Mouse (Mus musculus): Measurements from ENCODE around the gene Cat. TPM values are rescaled to one million over a fixed set of nuclear protein-coding genes. Genes with fewer than 3 reads are reported as not detected.

Gene Cat
- polyA plus RNA-seq, 1 experiment from 2014 or later = 118 TPM

DNA sequence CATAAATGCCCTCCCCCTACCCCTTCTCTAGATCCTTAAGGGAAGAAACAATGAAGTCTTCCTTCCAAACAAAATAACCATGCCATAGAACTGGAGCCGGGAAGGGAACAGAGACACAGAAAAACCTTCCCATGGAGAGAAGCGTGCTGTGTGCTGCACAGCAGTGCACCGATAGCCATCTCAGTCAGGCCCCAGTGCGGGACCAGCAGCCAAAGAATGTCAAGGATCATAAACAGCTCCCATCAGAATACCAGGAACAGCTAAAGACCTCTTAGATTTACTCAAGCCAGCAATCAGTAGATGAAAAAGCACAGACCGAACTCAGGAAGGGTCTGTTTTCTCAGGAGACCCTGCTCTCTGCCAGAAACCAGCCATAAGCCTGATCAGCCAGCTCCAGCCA is 48.4 kb downstream of the Cat start:
- Histone ChIP-seq H3K36me3 (ENCODE audit: control insufficient read depth, insufficient read depth, low read length) (no peaks in the 10 kb centered on the region), H3K4me2 (ENCODE audit: low read depth, low read length) (no peak overlapping the region), H3K4me3 (replicated peaks; ENCODE audit: low read length) (no peak overlapping the region), H3K9me3 (replicated peaks; ENCODE audit: control insufficient read depth, low read length) (no peaks in the 10 kb centered on the region), H3K27ac (ENCODE audit: low read length) (no peak overlapping the region), H3K27me3 (ENCODE audit: control insufficient read depth, insufficient read depth, low read length) (no peaks in the 10 kb centered on the region), H3K4me1 (ENCODE audit: control insufficient read depth, insufficient read depth, low read length) (peaks cover 9% of the 10 kb centered on the region; the same call in 1 of the 2 replicates), H3K9ac (ENCODE audit: low read length) (no peak overlapping the region)
- no peak for ATAC-seq (ENCODE audit: insufficient read depth, low FRiP score)
- 43% methylated on average over 5 of the region's 5 CpGs for WGBS

DNA sequence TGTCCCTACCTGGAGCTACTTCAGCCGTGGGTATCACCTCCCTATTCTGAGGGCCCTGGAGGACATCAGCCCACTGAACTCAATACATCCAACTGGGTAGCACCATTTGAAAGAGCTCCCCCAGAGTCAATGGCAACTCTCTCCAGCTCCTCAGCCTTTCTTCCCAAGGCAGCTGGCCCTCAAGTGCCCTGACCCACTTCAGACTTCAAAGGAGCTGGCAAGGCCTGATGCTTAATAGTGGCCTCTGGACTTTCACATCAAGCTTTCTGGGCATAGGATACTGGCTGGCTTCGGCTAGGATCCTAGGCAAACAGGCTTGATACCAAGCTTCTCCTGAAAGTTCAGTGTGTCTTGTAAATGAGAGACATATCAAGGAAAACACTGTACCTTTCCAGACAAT is 49.9 kb downstream of the Cat start:
- WGBS = 76% methylated on average over 2 of the region's 2 CpGs
- H3K27me3 ChIP-seq (ENCODE audit: control insufficient read depth, insufficient read depth, low read length) = no peaks in the 10 kb centered on the region
- no peak for ATAC-seq (ENCODE audit: insufficient read depth, low FRiP score)

DNA sequence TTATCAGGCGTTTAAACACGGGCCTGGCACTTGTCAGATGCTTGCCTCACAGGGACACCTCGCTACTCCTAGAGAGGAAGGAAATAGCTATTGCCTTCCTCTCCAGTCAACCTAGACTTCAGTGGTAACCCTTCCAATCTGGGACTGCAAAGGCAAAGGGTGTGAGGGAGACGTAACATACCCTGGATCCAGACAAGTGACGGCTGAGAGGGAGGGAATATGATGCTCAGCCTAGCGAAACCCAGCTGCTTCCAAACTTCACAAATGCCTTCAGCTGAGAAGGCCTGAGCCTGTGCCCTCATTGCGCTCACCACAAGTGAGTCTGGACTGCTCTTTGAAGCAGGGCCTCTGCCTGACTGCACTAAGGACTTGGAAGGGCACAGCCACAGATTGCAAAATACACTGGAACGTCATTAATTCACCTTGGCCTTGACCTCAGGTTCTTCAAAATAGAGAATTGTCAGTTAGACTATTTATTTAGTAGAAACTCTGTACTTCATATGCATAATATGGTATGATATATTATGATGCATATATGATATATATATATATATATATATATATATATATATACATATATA is 52.2 kb downstream of the Cat start:
- no peaks in the 10 kb centered on the region for H3K27me3 ChIP-seq (ENCODE audit: control insufficient read depth, insufficient read depth, low read length)
- no peaks in the 10 kb centered on the region for H3K36me3 ChIP-seq (ENCODE audit: control insufficient read depth, insufficient read depth, low read length)
- no peak overlapping the region for H3K27ac ChIP-seq (ENCODE audit: low read length)
- H3K9ac ChIP-seq (ENCODE audit: low read length) = no peak overlapping the region
- no peak overlapping the region for H3K4me3 ChIP-seq (replicated peaks; ENCODE audit: low read length)
- no peaks in the 10 kb centered on the region for H3K9me3 ChIP-seq (replicated peaks; ENCODE audit: control insufficient read depth, low read length)
- no peak overlapping the region for H3K4me2 ChIP-seq (ENCODE audit: low read depth, low read length)
- 52% methylated on average over 8 of the region's 8 CpGs for WGBS
- ATAC-seq (ENCODE audit: insufficient read depth, low FRiP score) = no peak
- H3K4me1 ChIP-seq (ENCODE audit: control insufficient read depth, insufficient read depth, low read length) = peaks cover 9% of the 10 kb centered on the region; the same call in 1 of the 2 replicates

More for the DNA sequence above, 49.9 kb downstream of the Cat start:
- no peak overlapping the region for H3K4me2 ChIP-seq (ENCODE audit: low read depth, low read length)
- H3K4me1 ChIP-seq (ENCODE audit: control insufficient read depth, insufficient read depth, low read length) = peaks cover 9% of the 10 kb centered on the region; the same call in 1 of the 2 replicates
- H3K4me3 ChIP-seq (replicated peaks; ENCODE audit: low read length) = no peak overlapping the region
- no peaks in the 10 kb centered on the region for H3K9me3 ChIP-seq (replicated peaks; ENCODE audit: control insufficient read depth, low read length)
- no peak overlapping the region for H3K9ac ChIP-seq (ENCODE audit: low read length)
- no peaks in the 10 kb centered on the region for H3K36me3 ChIP-seq (ENCODE audit: control insufficient read depth, insufficient read depth, low read length)
- H3K27ac ChIP-seq (ENCODE audit: low read length) = no peak overlapping the region

GRCm38 (mm10) chr2:103430712-103431111 is 54.2 kb downstream of the Cat start:
- no peak overlapping the region for H3K4me3 ChIP-seq (replicated peaks; ENCODE audit: low read length)
- ATAC-seq (ENCODE audit: insufficient read depth, low FRiP score) = no peak

GRCm38 (mm10) chr2:103428356-103428755 is 56.6 kb downstream of the Cat start:
- H3K9ac ChIP-seq (ENCODE audit: low read length) = no peak overlapping the region
- H3K27me3 ChIP-seq (ENCODE audit: control insufficient read depth, insufficient read depth, low read length) = no peaks in the 10 kb centered on the region
- 68% methylated on average over 3 of the region's 3 CpGs for WGBS
- no peak overlapping the region for H3K4me2 ChIP-seq (ENCODE audit: low read depth, low read length)
- no peaks in the 10 kb centered on the region for H3K36me3 ChIP-seq (ENCODE audit: control insufficient read depth, insufficient read depth, low read length)
- H3K4me3 ChIP-seq (replicated peaks; ENCODE audit: low read length) = no peak overlapping the region
- no peak overlapping the region for H3K27ac ChIP-seq (ENCODE audit: low read length)
- ATAC-seq (ENCODE audit: insufficient read depth, low FRiP score) = no peak
- no peaks in the 10 kb centered on the region for H3K9me3 ChIP-seq (replicated peaks; ENCODE audit: control insufficient read depth, low read length)
- H3K4me1 ChIP-seq (ENCODE audit: control insufficient read depth, insufficient read depth, low read length) = no peaks in the 10 kb centered on the region

More at GRCm38 (mm10) chr2:103430712-103431111, 54.2 kb downstream of the Cat start:
- Histone ChIP-seq H3K4me1 (ENCODE audit: control insufficient read depth, insufficient read depth, low read length) (no peaks in the 10 kb centered on the region), H3K27ac (ENCODE audit: low read length) (no peak overlapping the region), H3K36me3 (ENCODE audit: control insufficient read depth, insufficient read depth, low read length) (no peaks in the 10 kb centered on the region), H3K9me3 (replicated peaks; ENCODE audit: control insufficient read depth, low read length) (no peaks in the 10 kb centered on the region), H3K27me3 (ENCODE audit: control insufficient read depth, insufficient read depth, low read length) (no peaks in the 10 kb centered on the region), H3K4me2 (ENCODE audit: low read depth, low read length) (no peak overlapping the region), H3K9ac (ENCODE audit: low read length) (no peak overlapping the region)
- 55% methylated on average over 1 of the region's 1 CpGs for WGBS

GRCm38 (mm10) chr2:103425456-103426063 is 59.4 kb downstream of the Cat start:
- ATAC-seq (ENCODE audit: insufficient read depth, low FRiP score) = no peak
- H3K4me3 ChIP-seq (replicated peaks; ENCODE audit: low read length) = peak overlapping the region; percentile 2
- H3K4me1 ChIP-seq (ENCODE audit: control insufficient read depth, insufficient read depth, low read length) = no peaks in the 10 kb centered on the region
- H3K27me3 ChIP-seq (ENCODE audit: control insufficient read depth, insufficient read depth, low read length) = no peaks in the 10 kb centered on the region
- no peak overlapping the region for H3K4me2 ChIP-seq (ENCODE audit: low read depth, low read length)
- no peaks in the 10 kb centered on the region for H3K36me3 ChIP-seq (ENCODE audit: control insufficient read depth, insufficient read depth, low read length)
- no peaks in the 10 kb centered on the region for H3K9me3 ChIP-seq (replicated peaks; ENCODE audit: control insufficient read depth, low read length)
- no peak overlapping the region for H3K9ac ChIP-seq (ENCODE audit: low read length)
- no peak overlapping the region for H3K27ac ChIP-seq (ENCODE audit: low read length)
- 58% methylated on average over 11 of the region's 11 CpGs for WGBS

GRCm38 (mm10) chr2:103424349-103425026 is 60.5 kb downstream of the Cat start:
- 24% methylated on average over 12 of the region's 12 CpGs for WGBS
- Histone ChIP-seq H3K9me3 (replicated peaks; ENCODE audit: control insufficient read depth, low read length) (no peaks in the 10 kb centered on the region), H3K27me3 (ENCODE audit: control insufficient read depth, insufficient read depth, low read length) (no peaks in the 10 kb centered on the region), H3K4me1 (ENCODE audit: control insufficient read depth, insufficient read depth, low read length) (no peaks in the 10 kb centered on the region), H3K27ac (ENCODE audit: low read length) (peak overlapping the region; percentile 75), H3K36me3 (ENCODE audit: control insufficient read depth, insufficient read depth, low read length) (no peaks in the 10 kb centered on the region), H3K4me3 (replicated peaks; ENCODE audit: low read length) (peak overlapping the region; percentile 39), H3K9ac (ENCODE audit: low read length) (peak overlapping the region; percentile 64), H3K4me2 (ENCODE audit: low read depth, low read length) (peak overlapping the region; percentile 51)
- no peak; the same call in 1 of the 2 replicates for ATAC-seq (ENCODE audit: insufficient read depth, low FRiP score)

DNA sequence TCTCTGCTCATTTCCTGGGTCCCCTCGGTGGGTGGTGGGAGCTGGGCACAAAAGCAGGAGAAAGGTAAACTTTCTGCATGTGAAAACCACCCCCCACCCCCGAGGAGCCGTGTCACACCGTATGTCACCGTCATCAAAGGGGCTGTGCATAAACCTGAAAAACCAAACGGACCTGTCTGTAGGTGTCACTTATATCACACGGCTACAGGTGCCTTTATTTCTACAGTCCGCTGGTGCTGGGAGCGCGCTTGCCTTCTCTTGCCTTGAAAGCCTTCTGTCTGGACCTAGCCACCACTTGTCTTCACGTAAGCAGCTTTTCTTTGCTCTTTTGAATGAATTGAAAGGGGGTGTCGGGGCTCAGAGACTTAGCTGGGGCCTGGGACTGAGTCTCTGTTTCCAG is 61.1 kb downstream of the Cat start:
- Histone ChIP-seq H3K4me1 (ENCODE audit: control insufficient read depth, insufficient read depth, low read length) (no peaks in the 10 kb centered on the region), H3K9me3 (replicated peaks; ENCODE audit: control insufficient read depth, low read length) (no peaks in the 10 kb centered on the region), H3K4me2 (ENCODE audit: low read depth, low read length) (peak overlapping the region; percentile 51), H3K27me3 (ENCODE audit: control insufficient read depth, insufficient read depth, low read length) (no peaks in the 10 kb centered on the region), H3K36me3 (ENCODE audit: control insufficient read depth, insufficient read depth, low read length) (no peaks in the 10 kb centered on the region), H3K9ac (ENCODE audit: low read length) (peak overlapping the region; percentile 64), H3K27ac (ENCODE audit: low read length) (peak overlapping the region; percentile 75), H3K4me3 (replicated peaks; ENCODE audit: low read length) (peak overlapping the region; percentile 39)
- peak; percentile 44; the same call in 1 of the 2 replicates for ATAC-seq (ENCODE audit: insufficient read depth, low FRiP score)
- WGBS = 49% methylated on average over 12 of the region's 12 CpGs

Data from stomach, embryonic 16.5 days (tissue).